Mouse (Mus musculus) ES-Bruce4 (cell line): ENCODE results near the gene Ppip5k2.

Experiments
- CTCF ChIP-seq: IDR thresholded peaks from one replicate; pipeline ENCODE4 v1.8.1; 2011; ENCODE audit warnings: low read depth, low read length
- EP300 ChIP-seq: IDR thresholded peaks from 2 replicates; pipeline ENCODE4 v1.6.1; 2011; ENCODE audit warnings: low read depth, low read length; ENCODE audit not compliant: insufficient read depth
- POLR2A ChIP-seq: IDR thresholded peaks from one replicate; pipeline ENCODE4 v1.8.1; 2011; ENCODE audit warnings: low read length; ENCODE audit not compliant: insufficient read depth

DNA sequence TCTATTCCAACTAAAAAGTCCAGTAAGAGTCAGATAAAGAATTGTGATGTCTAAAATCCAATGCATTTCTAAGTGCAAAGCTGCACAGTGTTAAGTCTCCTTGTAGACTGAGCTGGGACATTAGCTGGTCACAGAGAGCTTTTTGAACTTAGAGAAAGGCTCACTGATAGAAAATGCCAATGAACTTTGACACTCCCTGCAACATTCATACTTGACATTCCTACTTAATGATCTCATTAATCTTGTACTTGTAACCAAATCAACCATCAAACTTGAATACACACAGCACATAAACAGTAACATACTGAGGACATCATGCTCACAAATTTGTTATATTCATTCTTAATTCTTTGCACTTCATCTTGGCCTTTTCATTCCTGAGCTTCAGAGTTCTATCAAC lies 10.4 kb downstream of the Ppip5k2 start:
- TF ChIP-seq CTCF (no peak), POLR2A (no peak), EP300 (no peak)
